Comparison of ENCODE assay signal across 15 mouse cellular contexts in the genomic region with DNA sequence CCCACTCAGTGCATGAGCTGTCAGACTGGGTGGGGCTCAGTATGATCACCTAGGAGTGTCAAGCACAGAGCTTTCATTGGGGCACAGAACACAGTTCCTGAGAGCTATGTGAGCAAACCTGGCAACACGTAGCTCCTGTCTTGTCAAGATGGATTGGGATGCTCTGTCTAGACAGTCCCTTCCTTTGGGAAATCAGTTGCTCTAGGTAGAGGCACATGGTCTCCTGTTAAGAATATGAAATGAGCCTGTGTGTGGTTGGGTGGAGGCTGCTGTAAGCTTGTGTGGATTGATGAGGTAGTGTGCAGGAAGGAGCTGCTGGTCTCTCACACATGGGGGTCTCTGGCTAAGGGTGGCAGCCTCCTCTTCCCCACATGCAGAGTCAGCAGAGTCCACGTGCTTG. TPM values are rescaled to one million over a fixed set of nuclear protein-coding genes. Genes with fewer than 3 reads are reported as not detected.
A peak's percentile ranks its signal among the peaks of the same experiment; 100 is the strongest.
DNase-seq lines count a peak whose midpoint lies in the region; ATAC-seq and TF ChIP-seq lines count a peak whose summit lies in the region.
"Had no signal": no experiment of that assay in that cellular context is flagged by ENCODE, and none has a peak within 500 bp of the region (broad histone marks: within the 10 kb centered on the region; RNA-seq: fewer than 3 reads in every experiment).

No protein-coding gene starts in this region.

- intact Hi-C loops in heart, adult 2 months (cut with DNase I) = no loop called here

- ATAC-seq in heart, embryonic 11.5 days (replicated peaks; ENCODE audit: insufficient number of reproducible peaks, low FRiP score, low TSS enrichment) = 0 out of 2 replicates have a peak, but pooled peaks have one; percentile 14
- ATAC-seq in embryonic facial prominence, embryonic 15.5 days (ENCODE audit: insufficient number of reproducible peaks, low FRiP score, low TSS enrichment, low read depth) = peak; percentile 30; the same call in 1 of the 2 replicates

- DNase-seq in heart, adult 2 months = no peak
- DNase-seq in R1 (ENCODE audit: low read depth, low spot score) (peak; percentile 10), adipocyte (ENCODE audit: low spot score) (no peak)
- DNase-seq in limb, embryonic 10.5 days (ENCODE audit: low spot score) = no peak
- DNase-seq in cerebellum, postnatal 10 days = no peak
- no peak for DNase-seq in retina, embryonic 14.5 days (ENCODE audit: low spot score)
- DNase-seq: adrenal gland, postnatal 25 days; cerebellum, adult 9-10 months; gastrocnemius, postnatal 36 days; heart, postnatal 14 days; kidney, postnatal 10 days; thymus, postnatal 14 days had no signal

- TF ChIP-seq CTCF in heart, adult 2 months (IDR thresholded peaks at IDR 0.05) = no peak

- H3K27me3 ChIP-seq in heart, embryonic 11.5 days (ENCODE audit: control insufficient read depth, insufficient read depth, low read length) = no peaks in the 10 kb centered on the region
- no peaks in the 10 kb centered on the region for H3K27me3 ChIP-seq in heart, adult 2 months (ENCODE audit: control insufficient read depth, insufficient read depth, low read length)
- H3K27me3 ChIP-seq in embryonic facial prominence, embryonic 15.5 days = no peaks in the 10 kb centered on the region
- H3K27me3 ChIP-seq in limb, embryonic 10.5 days (ENCODE audit: low read depth, poor library complexity, severe bottlenecking) = no peaks in the 10 kb centered on the region
- H3K27me3 ChIP-seq: lung, embryonic 15.5 days had no signal

- H3K36me3 ChIP-seq in heart, embryonic 11.5 days (ENCODE audit: control insufficient read depth, insufficient read depth, low read length) = no peaks in the 10 kb centered on the region
- H3K36me3 ChIP-seq in heart, adult 2 months (ENCODE audit: control insufficient read depth, insufficient read depth, low read length) = no peaks in the 10 kb centered on the region
- no peaks in the 10 kb centered on the region for H3K36me3 ChIP-seq in embryonic facial prominence, embryonic 15.5 days
- no peaks in the 10 kb centered on the region for H3K36me3 ChIP-seq in limb, embryonic 10.5 days
- H3K36me3 ChIP-seq: lung, embryonic 15.5 days had no signal

- TF ChIP-seq POLR2A in heart, adult 2 months (IDR thresholded peaks at IDR 0.05; ENCODE audit: insufficient read depth, low read depth, low read length) = no peak

- H3K4me3 ChIP-seq in heart, embryonic 11.5 days (ENCODE audit: low read depth, low read length) = no peak overlapping the region
- no peak overlapping the region for H3K4me3 ChIP-seq in heart, adult 2 months
- H3K4me3 ChIP-seq in embryonic facial prominence, embryonic 15.5 days (replicated peaks) = no peak overlapping the region
- no peak overlapping the region for H3K4me3 ChIP-seq in limb, embryonic 10.5 days
- H3K4me3 ChIP-seq: lung, embryonic 15.5 days had no signal

- H3K27ac ChIP-seq in heart, embryonic 11.5 days (ENCODE audit: low read depth, low read length) = no peak overlapping the region
- H3K27ac ChIP-seq in heart, adult 2 months = no peak overlapping the region
- H3K27ac ChIP-seq in embryonic facial prominence, embryonic 15.5 days (replicated peaks) = peak overlapping the region; percentile 94
- H3K27ac ChIP-seq in limb, embryonic 10.5 days = peak overlapping the region; percentile 91
- H3K27ac ChIP-seq: lung, embryonic 15.5 days had no signal

- whole genome bisulfite sequencing in heart, embryonic 11.5 days (ENCODE audit: insufficient replicate concordance) = 47% methylated on average over 2 of the region's 2 CpGs
- WGBS in heart, adult 2 months = 72% methylated on average over 2 of the region's 2 CpGs
- 32% methylated on average over 2 of the region's 2 CpGs for WGBS in embryonic facial prominence, embryonic 15.5 days
- WGBS in limb, embryonic 10.5 days = 35% methylated on average over 2 of the region's 2 CpGs

- no peaks in the 10 kb centered on the region for H3K9me3 ChIP-seq in heart, embryonic 11.5 days (replicated peaks; ENCODE audit: control insufficient read depth, low read length)
- H3K9me3 ChIP-seq in embryonic facial prominence, embryonic 15.5 days (replicated peaks) = no peaks in the 10 kb centered on the region
- no peaks in the 10 kb centered on the region for H3K9me3 ChIP-seq in limb, embryonic 10.5 days (replicated peaks)
- H3K9me3 ChIP-seq: lung, embryonic 15.5 days had no signal

- peaks cover 12% of the 10 kb centered on the region for H3K4me1 ChIP-seq in heart, embryonic 11.5 days (ENCODE audit: control insufficient read depth, insufficient read depth, low read length)
- H3K4me1 ChIP-seq in heart, adult 2 months (ENCODE audit: control insufficient read depth, insufficient read depth, low read length) = peaks cover 3% of the 10 kb centered on the region; the same call in 1 of the 2 replicates
- peaks cover 36% of the 10 kb centered on the region for H3K4me1 ChIP-seq in embryonic facial prominence, embryonic 15.5 days
- peaks cover 39% of the 10 kb centered on the region for H3K4me1 ChIP-seq in limb, embryonic 10.5 days

- H3K79me2 ChIP-seq in heart, adult 2 months (replicated peaks; ENCODE audit: control insufficient read depth, insufficient read depth, low read length) = no peaks in the 10 kb centered on the region

- H3K9ac ChIP-seq in heart, embryonic 11.5 days (ENCODE audit: low read depth, low read length) = no peak overlapping the region
- no peak overlapping the region for H3K9ac ChIP-seq in heart, adult 2 months (ENCODE audit: low read depth, low read length)
- no peak overlapping the region for H3K9ac ChIP-seq in embryonic facial prominence, embryonic 15.5 days
- H3K9ac ChIP-seq: lung, embryonic 15.5 days had no signal

- H3K4me2 ChIP-seq in heart, embryonic 11.5 days = no peak overlapping the region
- no peak overlapping the region for H3K4me2 ChIP-seq in embryonic facial prominence, embryonic 15.5 days (replicated peaks)
- H3K4me2 ChIP-seq: lung, embryonic 15.5 days had no signal

- TF ChIP-seq EP300 in heart, adult 2 months (IDR thresholded peaks at IDR 0.05; ENCODE audit: insufficient read depth, low read depth, low read length) = no peak

RNA-seq across cellular contexts. Expression of a gene that starts 34.3 kb away (rescaled TPM):
- polyA plus RNA-seq in heart, embryonic 11.5 days (2014; fragmentation: Nextera tagmentation; extraction: Ambion mirVana) = 8.3 and 8.9 TPM in 2 replicates
- total RNA-seq in heart, adult 2 months (2021) = 10 to 100 TPM; 10.8 to 22.5 TPM
- 2.8 and 6.9 TPM in 2 replicates for polyA plus RNA-seq in heart, adult 2 months (2012; rRNA removed)
- 21.4 and 21.8 TPM in 2 replicates for polyA plus RNA-seq in embryonic facial prominence, embryonic 15.5 days (2015; fragmentation: Nextera tagmentation; extraction: Ambion mirVana)
- 9.3 and 11.2 TPM in 2 replicates for polyA plus RNA-seq in limb, embryonic 10.5 days (2016; fragmentation: Nextera tagmentation; extraction: Ambion mirVana)

Comparison
In these comparisons a context has a peak if more than half of its experiments do, and no peak if none do; other contexts are left out.
1. H3K27ac ChIP-seq: peak in embryonic facial prominence, embryonic 15.5 days (single experiment) and limb, embryonic 10.5 days (single experiment); none in heart, embryonic 11.5 days (single experiment) and heart, adult 2 months (single experiment).